Mouse (Mus musculus): ENCODE data around the gene Taok3. TPM values are rescaled to one million over a fixed set of nuclear protein-coding genes. Genes with fewer than 3 reads are reported as not detected.
"Not testable (repeated sequence)": the region's sequence is repeated elsewhere in the genome, so short reads cannot be mapped to it uniquely, and the experiment has no call there.

Taok3 gene
- polyA plus RNA-seq, 1 experiment = 11.1 TPM

DNA sequence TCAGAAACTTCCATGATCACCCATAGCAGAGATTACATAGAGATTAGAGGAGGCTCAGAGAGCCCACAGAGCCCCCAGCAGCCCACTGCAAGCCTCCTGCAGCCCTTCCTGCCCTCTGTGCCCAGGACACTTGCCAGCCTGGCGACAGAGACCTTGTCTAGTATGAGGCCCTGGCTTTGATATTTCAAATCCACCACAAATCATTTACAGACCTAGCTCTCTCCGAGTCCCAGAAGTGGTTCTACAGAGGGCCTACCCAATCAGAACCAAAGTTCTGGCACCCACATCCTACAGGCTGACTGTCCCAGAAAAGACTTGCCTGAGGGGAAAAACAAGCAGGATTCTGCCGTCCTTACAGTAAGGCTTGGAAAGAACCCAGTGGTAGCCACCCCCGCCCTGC is 165.3 kb downstream of the Taok3 start:
- peak; percentile 77 for DNase-seq
- TF ChIP-seq CTCF (conservative IDR thresholded peaks at IDR 0.05; ENCODE audit: insufficient read depth, insufficient read length, low read depth, low read length) (no peak), POLR2A (IDR thresholded peaks at IDR 0.05; ENCODE audit: low read depth, low read length) (no peak)
- Histone ChIP-seq H3K27ac (ENCODE audit: insufficient read depth, low read depth, low read length) (no peak overlapping the region), H3K27me3 (replicated peaks; ENCODE audit: control insufficient read depth, insufficient read depth, low read length) (no peaks in the 10 kb centered on the region), H3K36me3 (ENCODE audit: control insufficient read depth, insufficient read depth, low read length) (no peaks in the 10 kb centered on the region), H3K4me3 (ENCODE audit: insufficient read depth, low read depth, low read length) (no peak overlapping the region), H3K4me1 (ENCODE audit: control insufficient read depth, insufficient read depth, low read length) (peaks cover 10% of the 10 kb centered on the region)
- WGBS = 48% methylated on average over 4 of the region's 4 CpGs

DNA sequence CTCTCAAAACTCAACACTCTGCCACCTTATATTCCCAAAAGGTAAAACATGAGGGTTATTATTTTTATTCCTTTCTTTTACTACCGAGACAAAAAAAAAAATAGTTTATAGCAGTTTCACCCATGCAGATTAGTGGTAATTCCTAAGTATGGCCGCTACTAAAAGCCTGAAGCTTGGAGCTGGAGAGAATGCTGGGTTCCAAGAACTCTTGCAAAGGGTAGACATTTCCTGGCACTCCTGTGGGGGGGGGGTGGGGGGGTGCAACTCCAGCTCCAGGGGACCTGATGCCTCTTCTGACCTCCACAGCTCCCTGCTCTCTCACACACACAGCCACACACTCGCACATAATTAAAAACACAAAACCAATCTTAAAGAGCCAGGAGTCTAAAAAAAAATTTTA is 166.4 kb downstream of the Taok3 start:
- WGBS = 15% methylated on average over 3 of the region's 3 CpGs
- no peak for DNase-seq
- Histone ChIP-seq H3K4me1 (ENCODE audit: control insufficient read depth, insufficient read depth, low read length) (peaks cover 10% of the 10 kb centered on the region), H3K27me3 (replicated peaks; ENCODE audit: control insufficient read depth, insufficient read depth, low read length) (no peaks in the 10 kb centered on the region), H3K36me3 (ENCODE audit: control insufficient read depth, insufficient read depth, low read length) (no peaks in the 10 kb centered on the region), H3K27ac (ENCODE audit: insufficient read depth, low read depth, low read length) (no peak overlapping the region), H3K4me3 (ENCODE audit: insufficient read depth, low read depth, low read length) (peak overlapping the region; percentile 64)
- no peak for TF ChIP-seq POLR2A (IDR thresholded peaks at IDR 0.05; ENCODE audit: low read depth, low read length)
- TF ChIP-seq CTCF (conservative IDR thresholded peaks at IDR 0.05; ENCODE audit: insufficient read depth, insufficient read length, low read depth, low read length) = no peak

DNA sequence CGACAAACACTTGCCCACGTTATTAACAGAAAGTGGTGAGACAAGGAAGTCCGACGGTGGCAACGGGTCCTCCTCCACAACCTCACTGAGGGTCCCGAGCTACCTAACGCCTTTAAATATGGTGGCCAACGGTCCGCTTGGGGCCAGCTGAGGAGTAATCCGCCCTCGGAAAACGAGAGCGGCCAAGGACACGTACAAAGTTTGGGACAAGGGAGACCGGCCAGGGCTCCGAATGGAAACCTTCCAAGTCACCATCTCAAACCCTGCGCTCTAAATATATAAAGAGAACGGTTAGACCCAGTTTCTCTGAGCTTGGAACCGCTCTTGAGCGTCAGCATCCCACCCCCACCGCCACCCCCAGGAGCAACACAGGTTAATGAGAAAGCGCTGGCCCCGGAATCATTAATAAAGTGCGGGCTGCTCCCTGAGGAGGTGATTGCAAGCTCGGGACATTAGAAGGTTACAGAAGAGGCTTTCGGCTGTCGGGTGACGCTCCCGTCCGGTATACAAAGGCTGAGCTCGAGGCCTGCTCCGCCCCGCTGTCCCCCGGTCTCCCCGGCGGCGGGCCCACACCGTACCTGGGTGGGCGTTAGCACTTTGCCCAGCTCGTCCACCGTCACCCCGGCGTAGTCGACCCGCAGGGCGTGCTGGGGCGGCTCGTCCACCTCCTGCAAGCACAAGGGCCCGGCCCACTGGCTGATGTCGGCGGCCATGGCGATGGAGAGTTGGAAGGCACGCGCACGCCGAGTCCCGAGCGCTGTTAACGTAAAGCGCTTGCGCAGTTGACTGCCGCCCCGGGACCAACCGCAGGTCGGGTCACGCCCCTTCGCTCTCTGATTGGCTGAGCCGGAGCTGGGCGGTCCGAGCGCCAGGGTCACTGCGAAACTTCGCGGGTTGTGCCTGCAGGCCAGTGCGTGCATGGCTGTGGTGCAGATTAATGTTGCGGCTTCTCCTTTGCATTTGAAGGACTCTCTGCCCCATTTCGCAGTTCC is 167.2 kb downstream of the Taok3 start, which contains the start of gene Pebp1:
Pebp1 (minus strand) TSS at position 795 of the 992 bp plus-strand sequence.
- Histone ChIP-seq H3K4me1 (ENCODE audit: control insufficient read depth, insufficient read depth, low read length) (peaks cover 10% of the 10 kb centered on the region), H3K27ac (ENCODE audit: insufficient read depth, low read depth, low read length) (peak within 1 kb of the TSS; percentile 32), H3K4me3 (ENCODE audit: insufficient read depth, low read depth, low read length) (peak within 1 kb of the TSS; percentile 64), H3K27me3 (replicated peaks; ENCODE audit: control insufficient read depth, insufficient read depth, low read length) (no peaks in the 10 kb centered on the region), H3K36me3 (ENCODE audit: control insufficient read depth, insufficient read depth, low read length) (no peaks in the 10 kb centered on the region)
- WGBS = under 1% methylated on average over 77 of the region's 77 CpGs
- TF ChIP-seq CTCF (conservative IDR thresholded peaks at IDR 0.05; ENCODE audit: insufficient read depth, insufficient read length, low read depth, low read length) = 0 out of 2 replicates have a peak, but pooled peaks have one; percentile 7
- TF ChIP-seq POLR2A (IDR thresholded peaks at IDR 0.05; ENCODE audit: low read depth, low read length) = no peak
- DNase-seq = peak; percentile 98

DNA sequence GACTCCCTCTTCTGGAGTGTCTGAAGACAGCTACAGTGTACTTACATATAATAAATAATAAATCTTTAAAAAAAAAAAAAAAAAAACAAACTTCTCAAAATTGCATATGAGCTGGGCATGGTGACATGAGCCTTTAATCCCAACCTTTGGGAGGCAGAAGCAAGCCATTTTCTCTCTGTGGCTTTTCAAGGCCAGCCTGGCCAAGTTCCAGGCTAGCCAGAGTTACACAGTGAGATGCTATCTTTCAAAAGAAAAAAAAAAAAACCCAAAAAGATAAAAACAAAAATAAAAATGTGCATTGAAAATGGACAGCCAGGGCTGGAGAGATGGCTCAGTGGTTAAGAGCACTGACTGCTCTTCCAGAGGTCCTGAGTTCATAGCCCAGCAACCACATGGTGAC is 169.7 kb downstream of the Taok3 start:
- Histone ChIP-seq H3K27ac (ENCODE audit: insufficient read depth, low read depth, low read length) (no peak overlapping the region), H3K27me3 (replicated peaks; ENCODE audit: control insufficient read depth, insufficient read depth, low read length) (no peaks in the 10 kb centered on the region), H3K36me3 (ENCODE audit: control insufficient read depth, insufficient read depth, low read length) (no peaks in the 10 kb centered on the region), H3K4me3 (ENCODE audit: insufficient read depth, low read depth, low read length) (no peak overlapping the region), H3K4me1 (ENCODE audit: control insufficient read depth, insufficient read depth, low read length) (peaks cover 10% of the 10 kb centered on the region)
- DNase-seq = no peak
- no peak for TF ChIP-seq CTCF (conservative IDR thresholded peaks at IDR 0.05; ENCODE audit: insufficient read depth, insufficient read length, low read depth, low read length)
- TF ChIP-seq POLR2A (IDR thresholded peaks at IDR 0.05; ENCODE audit: low read depth, low read length) = no peak

DNA sequence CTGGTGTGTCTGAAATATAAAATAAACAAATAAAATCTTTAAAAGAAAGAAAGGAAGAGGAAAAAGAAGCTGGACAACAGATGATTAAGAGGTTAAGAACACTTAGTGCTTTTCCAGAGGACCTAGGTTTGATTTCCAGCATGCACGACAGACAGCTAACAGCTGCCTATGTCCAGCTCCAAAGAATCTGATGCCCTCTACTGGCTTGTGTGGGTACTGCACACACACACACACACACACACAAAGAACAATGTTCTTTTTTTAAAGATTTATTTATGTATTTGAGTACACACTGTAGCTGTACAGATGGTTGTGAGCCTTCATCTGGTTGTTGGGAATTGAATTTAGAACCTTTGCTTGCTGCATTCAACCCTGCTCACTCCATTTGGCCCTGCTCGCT is 170.2 kb downstream of the Taok3 start:
- Histone ChIP-seq H3K36me3 (ENCODE audit: control insufficient read depth, insufficient read depth, low read length) (no peaks in the 10 kb centered on the region), H3K4me1 (ENCODE audit: control insufficient read depth, insufficient read depth, low read length) (peaks cover 10% of the 10 kb centered on the region), H3K27me3 (replicated peaks; ENCODE audit: control insufficient read depth, insufficient read depth, low read length) (no peaks in the 10 kb centered on the region), H3K4me3 (ENCODE audit: insufficient read depth, low read depth, low read length) (no peak overlapping the region), H3K27ac (ENCODE audit: insufficient read depth, low read depth, low read length) (no peak overlapping the region)
- WGBS = 96% methylated on average over 2 of the region's 2 CpGs
- 0 out of 2 replicates have a peak, but pooled peaks have one; percentile 22 for TF ChIP-seq CTCF (conservative IDR thresholded peaks at IDR 0.05; ENCODE audit: insufficient read depth, insufficient read length, low read depth, low read length)
- no peak for TF ChIP-seq POLR2A (IDR thresholded peaks at IDR 0.05; ENCODE audit: low read depth, low read length)
- no peak for DNase-seq

DNA sequence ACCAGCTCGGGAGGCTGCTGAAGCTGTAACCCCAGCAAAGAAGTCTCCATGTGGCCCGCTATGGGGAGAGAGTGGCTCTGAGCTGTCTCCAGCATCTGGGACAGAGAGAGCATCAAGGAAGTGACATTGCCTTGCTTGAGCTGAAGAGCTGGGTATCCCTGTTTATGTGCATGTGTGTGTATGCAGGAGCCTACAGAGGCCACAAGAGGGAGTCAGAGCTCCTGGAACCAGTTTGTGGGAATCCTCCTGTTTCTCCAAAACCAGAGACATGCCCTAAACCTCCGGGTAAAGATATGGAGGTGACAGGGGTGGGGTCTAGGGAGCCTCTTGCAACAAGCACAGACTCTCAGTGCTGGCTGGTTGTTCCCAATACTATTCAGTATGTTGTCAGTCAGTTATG is 171.4 kb downstream of the Taok3 start:
- DNase-seq = no peak
- Histone ChIP-seq H3K27me3 (replicated peaks; ENCODE audit: control insufficient read depth, insufficient read depth, low read length) (no peaks in the 10 kb centered on the region), H3K4me3 (ENCODE audit: insufficient read depth, low read depth, low read length) (no peak overlapping the region), H3K27ac (ENCODE audit: insufficient read depth, low read depth, low read length) (no peak overlapping the region), H3K36me3 (ENCODE audit: control insufficient read depth, insufficient read depth, low read length) (no peaks in the 10 kb centered on the region), H3K4me1 (ENCODE audit: control insufficient read depth, insufficient read depth, low read length) (peaks cover 4% of the 10 kb centered on the region; the same call in 1 of the 2 replicates)
- TF ChIP-seq POLR2A (IDR thresholded peaks at IDR 0.05; ENCODE audit: low read depth, low read length) (no peak), CTCF (conservative IDR thresholded peaks at IDR 0.05; ENCODE audit: insufficient read depth, insufficient read length, low read depth, low read length) (peak; percentile 23; the same call in 1 of the 2 replicates)
- WGBS = 90% methylated on average over 3 of the region's 3 CpGs

DNA sequence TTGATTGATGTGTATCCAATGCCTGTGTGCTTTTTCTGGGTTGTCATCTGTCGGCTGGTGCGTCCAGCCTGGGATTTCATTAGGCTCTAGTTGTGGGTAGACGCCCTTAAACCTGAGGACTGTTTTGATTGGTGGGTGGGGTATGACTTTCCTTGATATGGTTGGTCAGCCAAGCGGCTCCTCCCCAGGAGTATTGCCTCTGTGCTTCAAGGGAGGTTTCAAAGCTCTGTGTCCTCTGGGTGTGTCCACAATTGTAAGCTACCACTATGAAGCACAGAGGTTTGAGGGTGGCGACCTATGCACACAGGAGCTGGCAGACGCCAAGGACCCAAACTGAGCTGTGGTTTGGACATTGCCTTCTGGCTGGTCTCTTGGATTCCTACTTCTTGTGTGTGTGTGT is 172.6 kb downstream of the Taok3 start:
- no peak overlapping the region for H3K27ac ChIP-seq (ENCODE audit: insufficient read depth, low read depth, low read length)
- 46% methylated on average over 6 of the region's 6 CpGs for WGBS
- H3K27me3 ChIP-seq (replicated peaks; ENCODE audit: control insufficient read depth, insufficient read depth, low read length) = no peaks in the 10 kb centered on the region
- H3K36me3 ChIP-seq (ENCODE audit: control insufficient read depth, insufficient read depth, low read length) = no peaks in the 10 kb centered on the region
- no peak for TF ChIP-seq POLR2A (IDR thresholded peaks at IDR 0.05; ENCODE audit: low read depth, low read length)
- no peak for TF ChIP-seq CTCF (conservative IDR thresholded peaks at IDR 0.05; ENCODE audit: insufficient read depth, insufficient read length, low read depth, low read length)
- peak; percentile 80 for DNase-seq
- no peak overlapping the region for H3K4me3 ChIP-seq (ENCODE audit: insufficient read depth, low read depth, low read length)
- peaks cover 4% of the 10 kb centered on the region; the same call in 1 of the 2 replicates for H3K4me1 ChIP-seq (ENCODE audit: control insufficient read depth, insufficient read depth, low read length)

DNA sequence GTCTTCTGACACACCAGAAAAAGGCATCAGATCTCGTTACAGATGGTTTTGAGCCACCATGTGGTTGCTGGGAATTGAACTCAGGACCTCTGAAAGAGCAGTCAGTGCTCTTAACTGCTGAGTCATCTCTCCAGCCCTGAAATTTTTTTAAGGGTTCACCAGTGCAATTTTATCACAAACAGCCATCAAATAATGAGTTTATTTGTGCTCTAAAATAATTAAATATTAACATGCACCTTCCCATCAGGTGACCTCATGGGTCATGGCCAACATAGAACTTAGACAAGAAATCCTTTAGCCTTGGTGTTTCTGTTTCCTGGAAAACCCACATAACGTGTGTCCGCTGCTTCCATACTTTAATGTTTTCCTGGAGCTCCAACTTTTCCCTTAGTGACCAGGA is 173.8 kb downstream of the Taok3 start:
- 70% methylated on average over 3 of the region's 3 CpGs for WGBS
- peak; percentile 71 for DNase-seq

More for the DNA sequence above, 173.8 kb downstream of the Taok3 start:
- not testable (repeated sequence) for H3K27me3 ChIP-seq (replicated peaks; ENCODE audit: control insufficient read depth, insufficient read depth, low read length); H3K4me1 ChIP-seq (ENCODE audit: control insufficient read depth, insufficient read depth, low read length); H3K36me3 ChIP-seq (ENCODE audit: control insufficient read depth, insufficient read depth, low read length); H3K4me3 ChIP-seq (ENCODE audit: insufficient read depth, low read depth, low read length); H3K27ac ChIP-seq (ENCODE audit: insufficient read depth, low read depth, low read length)

Data from kidney, adult 2 months (tissue).